Mouse (Mus musculus): ENCODE results near the gene Gm5678. TPM values are rescaled to one million over a fixed set of nuclear protein-coding genes. Genes with fewer than 3 reads are reported as not detected.
A peak's percentile ranks its signal among the peaks of the same experiment; 100 is the strongest.

Gene Gm5678
- polyA plus RNA-seq, 1 experiment from 2014 or later = 0.34 TPM

GRCm38 (mm10) chr16:93591450-93592430 is 36.2 kb upstream of the Gm5678 start:
- no peaks in the 10 kb centered on the region for H3K4me1 ChIP-seq (ENCODE audit: control insufficient read depth, insufficient read depth, low read length)
- H3K4me3 ChIP-seq (replicated peaks; ENCODE audit: low read length) = no peak overlapping the region
- ATAC-seq (ENCODE audit: insufficient read depth, low FRiP score) = no peak
- 88% methylated on average over 20 of the region's 20 CpGs for WGBS
- H3K27ac ChIP-seq (ENCODE audit: low read length) = no peak overlapping the region
- peaks cover 3% of the 10 kb centered on the region; the same call in 1 of the 2 replicates for H3K36me3 ChIP-seq (ENCODE audit: control insufficient read depth, insufficient read depth, low read length)
- no peak overlapping the region for H3K9ac ChIP-seq (ENCODE audit: low read length)
- no peak overlapping the region for H3K4me2 ChIP-seq (ENCODE audit: low read depth, low read length)
- no peaks in the 10 kb centered on the region for H3K9me3 ChIP-seq (replicated peaks; ENCODE audit: control insufficient read depth, low read length)
- no peaks in the 10 kb centered on the region for H3K27me3 ChIP-seq (ENCODE audit: control insufficient read depth, insufficient read depth, low read length)

- H3K4me1 ChIP-seq (ENCODE audit: control insufficient read depth, insufficient read depth, low read length) = no peaks in the 10 kb centered on the region
- no peaks in the 10 kb centered on the region for H3K27me3 ChIP-seq (ENCODE audit: control insufficient read depth, insufficient read depth, low read length)
- no peaks in the 10 kb centered on the region for H3K36me3 ChIP-seq (ENCODE audit: control insufficient read depth, insufficient read depth, low read length)
- no peak overlapping the region for H3K4me2 ChIP-seq (ENCODE audit: low read depth, low read length)
- H3K27ac ChIP-seq (ENCODE audit: low read length) = no peak overlapping the region
- no peak overlapping the region for H3K9ac ChIP-seq (ENCODE audit: low read length)
- ATAC-seq (ENCODE audit: insufficient read depth, low FRiP score) = no peak
- no peak overlapping the region for H3K4me3 ChIP-seq (replicated peaks; ENCODE audit: low read length)
- 92% methylated on average over 3 of the region's 3 CpGs for WGBS
- no peaks in the 10 kb centered on the region for H3K9me3 ChIP-seq (replicated peaks; ENCODE audit: control insufficient read depth, low read length)
Observed at GRCm38 (mm10) chr16:93592711-93593110, 35.2 kb upstream of the Gm5678 start.

- no peaks in the 10 kb centered on the region for H3K9me3 ChIP-seq (replicated peaks; ENCODE audit: control insufficient read depth, low read length)
- no peaks in the 10 kb centered on the region for H3K27me3 ChIP-seq (ENCODE audit: control insufficient read depth, insufficient read depth, low read length)
- no peaks in the 10 kb centered on the region for H3K4me1 ChIP-seq (ENCODE audit: control insufficient read depth, insufficient read depth, low read length)
- H3K4me3 ChIP-seq (replicated peaks; ENCODE audit: low read length) = no peak overlapping the region
- no peak overlapping the region for H3K4me2 ChIP-seq (ENCODE audit: low read depth, low read length)
- WGBS = 86% methylated on average over 8 of the region's 8 CpGs
- no peak overlapping the region for H3K9ac ChIP-seq (ENCODE audit: low read length)
- no peak for ATAC-seq (ENCODE audit: insufficient read depth, low FRiP score)
- H3K36me3 ChIP-seq (ENCODE audit: control insufficient read depth, insufficient read depth, low read length) = no peaks in the 10 kb centered on the region
- H3K27ac ChIP-seq (ENCODE audit: low read length) = no peak overlapping the region
Observed at GRCm38 (mm10) chr16:93593406-93593805, 34.5 kb upstream of the Gm5678 start.

- H3K4me2 ChIP-seq (ENCODE audit: low read depth, low read length) = no peak overlapping the region
- H3K4me3 ChIP-seq (replicated peaks; ENCODE audit: low read length) = no peak overlapping the region
- no peaks in the 10 kb centered on the region for H3K36me3 ChIP-seq (ENCODE audit: control insufficient read depth, insufficient read depth, low read length)
- no peak for ATAC-seq (ENCODE audit: insufficient read depth, low FRiP score)
- no peaks in the 10 kb centered on the region for H3K4me1 ChIP-seq (ENCODE audit: control insufficient read depth, insufficient read depth, low read length)
- no peak overlapping the region for H3K27ac ChIP-seq (ENCODE audit: low read length)
- no peaks in the 10 kb centered on the region for H3K27me3 ChIP-seq (ENCODE audit: control insufficient read depth, insufficient read depth, low read length)
- H3K9me3 ChIP-seq (replicated peaks; ENCODE audit: control insufficient read depth, low read length) = no peaks in the 10 kb centered on the region
- H3K9ac ChIP-seq (ENCODE audit: low read length) = no peak overlapping the region
- WGBS = 94% methylated on average over 10 of the region's 10 CpGs
Observed at GRCm38 (mm10) chr16:93594448-93594847, 33.4 kb upstream of the Gm5678 start.

GRCm38 (mm10) chr16:93595766-93596165 is 32.1 kb upstream of the Gm5678 start:
- 67% methylated on average over 5 of the region's 5 CpGs for WGBS

GRCm38 (mm10) chr16:93596807-93597206 is 31.1 kb upstream of the Gm5678 start:
- ATAC-seq (ENCODE audit: insufficient read depth, low FRiP score) = no peak
- no peak overlapping the region for H3K4me3 ChIP-seq (replicated peaks; ENCODE audit: low read length)
- no peaks in the 10 kb centered on the region for H3K4me1 ChIP-seq (ENCODE audit: control insufficient read depth, insufficient read depth, low read length)
- no peaks in the 10 kb centered on the region; the same call in 1 of the 2 replicates for H3K36me3 ChIP-seq (ENCODE audit: control insufficient read depth, insufficient read depth, low read length)
- no peaks in the 10 kb centered on the region for H3K27me3 ChIP-seq (ENCODE audit: control insufficient read depth, insufficient read depth, low read length)
- H3K9me3 ChIP-seq (replicated peaks; ENCODE audit: control insufficient read depth, low read length) = no peaks in the 10 kb centered on the region
- 96% methylated on average over 7 of the region's 7 CpGs for WGBS
- no peak overlapping the region for H3K9ac ChIP-seq (ENCODE audit: low read length)
- H3K27ac ChIP-seq (ENCODE audit: low read length) = no peak overlapping the region
- no peak overlapping the region for H3K4me2 ChIP-seq (ENCODE audit: low read depth, low read length)

More at GRCm38 (mm10) chr16:93595766-93596165, 32.1 kb upstream of the Gm5678 start:
- no peak overlapping the region for H3K4me3 ChIP-seq (replicated peaks; ENCODE audit: low read length)
- no peaks in the 10 kb centered on the region for H3K36me3 ChIP-seq (ENCODE audit: control insufficient read depth, insufficient read depth, low read length)
- H3K9ac ChIP-seq (ENCODE audit: low read length) = no peak overlapping the region
- no peak overlapping the region for H3K4me2 ChIP-seq (ENCODE audit: low read depth, low read length)
- H3K27me3 ChIP-seq (ENCODE audit: control insufficient read depth, insufficient read depth, low read length) = no peaks in the 10 kb centered on the region
- ATAC-seq (ENCODE audit: insufficient read depth, low FRiP score) = no peak
- no peaks in the 10 kb centered on the region for H3K4me1 ChIP-seq (ENCODE audit: control insufficient read depth, insufficient read depth, low read length)
- no peaks in the 10 kb centered on the region for H3K9me3 ChIP-seq (replicated peaks; ENCODE audit: control insufficient read depth, low read length)
- H3K27ac ChIP-seq (ENCODE audit: low read length) = no peak overlapping the region

GRCm38 (mm10) chr16:93597551-93597950 is 30.3 kb upstream of the Gm5678 start:
- WGBS = 89% methylated on average over 9 of the region's 9 CpGs
- H3K36me3 ChIP-seq (ENCODE audit: control insufficient read depth, insufficient read depth, low read length) = no peaks in the 10 kb centered on the region; the same call in 1 of the 2 replicates
- no peaks in the 10 kb centered on the region for H3K9me3 ChIP-seq (replicated peaks; ENCODE audit: control insufficient read depth, low read length)
- no peak overlapping the region for H3K4me2 ChIP-seq (ENCODE audit: low read depth, low read length)
- H3K4me1 ChIP-seq (ENCODE audit: control insufficient read depth, insufficient read depth, low read length) = no peaks in the 10 kb centered on the region
- H3K27ac ChIP-seq (ENCODE audit: low read length) = no peak overlapping the region
- H3K27me3 ChIP-seq (ENCODE audit: control insufficient read depth, insufficient read depth, low read length) = no peaks in the 10 kb centered on the region
- no peak for ATAC-seq (ENCODE audit: insufficient read depth, low FRiP score)
- no peak overlapping the region for H3K4me3 ChIP-seq (replicated peaks; ENCODE audit: low read length)
- H3K9ac ChIP-seq (ENCODE audit: low read length) = no peak overlapping the region

GRCm38 (mm10) chr16:93599461-93599860 is 28.4 kb upstream of the Gm5678 start:
- ATAC-seq (ENCODE audit: insufficient read depth, low FRiP score) = no peak
- Histone ChIP-seq H3K27ac (ENCODE audit: low read length) (no peak overlapping the region), H3K4me1 (ENCODE audit: control insufficient read depth, insufficient read depth, low read length) (peaks cover 2% of the 10 kb centered on the region), H3K9ac (ENCODE audit: low read length) (no peak overlapping the region), H3K27me3 (ENCODE audit: control insufficient read depth, insufficient read depth, low read length) (no peaks in the 10 kb centered on the region), H3K9me3 (replicated peaks; ENCODE audit: control insufficient read depth, low read length) (no peaks in the 10 kb centered on the region), H3K36me3 (ENCODE audit: control insufficient read depth, insufficient read depth, low read length) (no peaks in the 10 kb centered on the region; the same call in 1 of the 2 replicates), H3K4me3 (replicated peaks; ENCODE audit: low read length) (no peak overlapping the region), H3K4me2 (ENCODE audit: low read depth, low read length) (no peak overlapping the region)
- 89% methylated on average over 6 of the region's 6 CpGs for WGBS

GRCm38 (mm10) chr16:93603439-93604212 is 24.3 kb upstream of the Gm5678 start, which contains the start of gene Setd4:
Gene Setd4, minus strand, starts transcription at chr16:93604063.
- Histone ChIP-seq H3K27ac (ENCODE audit: low read length) (peak within 1 kb of the TSS; percentile 97), H3K9me3 (replicated peaks; ENCODE audit: control insufficient read depth, low read length) (no peaks in the 10 kb centered on the region), H3K4me1 (ENCODE audit: control insufficient read depth, insufficient read depth, low read length) (peaks cover 3% of the 10 kb centered on the region), H3K4me3 (replicated peaks; ENCODE audit: low read length) (peak within 1 kb of the TSS; percentile 74), H3K36me3 (ENCODE audit: control insufficient read depth, insufficient read depth, low read length) (no peaks in the 10 kb centered on the region; the same call in 1 of the 2 replicates), H3K4me2 (ENCODE audit: low read depth, low read length) (peak within 1 kb of the TSS; percentile 98), H3K27me3 (ENCODE audit: control insufficient read depth, insufficient read depth, low read length) (no peaks in the 10 kb centered on the region), H3K9ac (ENCODE audit: low read length) (peak within 1 kb of the TSS; percentile 91)
- WGBS = 1% methylated on average over 55 of the region's 55 CpGs
- ATAC-seq (ENCODE audit: insufficient read depth, low FRiP score) = peak; percentile 92
